Mouse (Mus musculus): Measurements from ENCODE around the gene Slc19a3. TPM values are rescaled to one million over a fixed set of nuclear protein-coding genes. Genes with fewer than 3 reads are reported as not detected.

Gene Slc19a3
- 0.09 and 0.15 TPM in 2 replicates for polyA plus RNA-seq (2015; fragmentation: Nextera tagmentation; extraction: Ambion mirVana)

GRCm38 (mm10) chr1:83038109-83038672 lies at the start of gene Slc19a3:
Gene Slc19a3 (minus strand): TSS chr1:83038448.
- DNase-seq (ENCODE audit: low spot score), result no peak

- DNase-seq (ENCODE audit: low spot score), result no peak
Measured at GRCm38 (mm10) chr1:83084790-83085189, 46.5 kb upstream of the Slc19a3 start.

- DNase-seq (ENCODE audit: low spot score), result no peak
Measured at GRCm38 (mm10) chr1:83077016-83077415, 38.8 kb upstream of the Slc19a3 start.

- DNase-seq (ENCODE audit: low spot score), result peak; percentile 56
Measured at GRCm38 (mm10) chr1:83076190-83076917, 38.1 kb upstream of the Slc19a3 start.

GRCm38 (mm10) chr1:83075526-83076189 lies 37.4 kb upstream of the Slc19a3 start:
- no peak for DNase-seq (ENCODE audit: low spot score)

- no peak for DNase-seq (ENCODE audit: low spot score)
Measured at GRCm38 (mm10) chr1:83067205-83067604, 29.0 kb upstream of the Slc19a3 start.

GRCm38 (mm10) chr1:83066577-83066976 lies 28.3 kb upstream of the Slc19a3 start:
- no peak for DNase-seq (ENCODE audit: low spot score)

- DNase-seq (ENCODE audit: low spot score), result peak; percentile 19
Measured at GRCm38 (mm10) chr1:83064851-83065250, 26.6 kb upstream of the Slc19a3 start.

GRCm38 (mm10) chr1:83060643-83061042 lies 22.4 kb upstream of the Slc19a3 start, which contains the start of gene Krtap28-13:
Gene Krtap28-13 (plus strand): TSS chr1:83060930.
- DNase-seq (ENCODE audit: low spot score), result no peak

GRCm38 (mm10) chr1:83059278-83059677 lies 21.0 kb upstream of the Slc19a3 start, which contains the start of gene A030005K14Rik:
Gene A030005K14Rik (minus strand): TSS chr1:83059378.
- DNase-seq (ENCODE audit: low spot score), result no peak

GRCm38 (mm10) chr1:83058481-83058880 lies 20.2 kb upstream of the Slc19a3 start:
- no peak for DNase-seq (ENCODE audit: low spot score)

GRCm38 (mm10) chr1:83044882-83045427 lies 6.7 kb upstream of the Slc19a3 start, which contains the start of gene Gm47969:
Gene Gm47969 (plus strand): TSS chr1:83044932.
- no peak for DNase-seq (ENCODE audit: low spot score)

GRCm38 (mm10) chr1:83042380-83042779 lies 4.1 kb upstream of the Slc19a3 start, which contains the start of gene Krtap28-10:
Gene Krtap28-10 (minus strand): TSS chr1:83042480.
- no peak for DNase-seq (ENCODE audit: low spot score)

- no peak for DNase-seq (ENCODE audit: low spot score)
Measured at GRCm38 (mm10) chr1:83039080-83039479, 832 bp upstream of the Slc19a3 start.

GRCm38 (mm10) chr1:83036892-83037667 lies 1.2 kb downstream of the Slc19a3 start:
- no peak for DNase-seq (ENCODE audit: low spot score)

- no peak for DNase-seq (ENCODE audit: low spot score)
Measured at GRCm38 (mm10) chr1:83034509-83034908, 3.7 kb downstream of the Slc19a3 start.

- no peak for DNase-seq (ENCODE audit: low spot score)
Measured at GRCm38 (mm10) chr1:83032508-83032907, 5.7 kb downstream of the Slc19a3 start.

- no peak for DNase-seq (ENCODE audit: low spot score)
Measured at GRCm38 (mm10) chr1:83031950-83032349, 6.3 kb downstream of the Slc19a3 start.

GRCm38 (mm10) chr1:83016556-83016955 lies 21.7 kb downstream of the Slc19a3 start:
- no peak for DNase-seq (ENCODE audit: low spot score)

GRCm38 (mm10) chr1:83015329-83015879 lies 22.8 kb downstream of the Slc19a3 start:
- DNase-seq (ENCODE audit: low spot score), result no peak

- no peak for DNase-seq (ENCODE audit: low spot score)
Measured at GRCm38 (mm10) chr1:83014477-83014876, 23.8 kb downstream of the Slc19a3 start.
